Mouse (Mus musculus): ENCODE results near the gene Dlst.

- TF ChIP-seq POLR2A (IDR thresholded peaks at IDR 0.05; ENCODE audit: control insufficient read depth, low read depth, low read length): no peak
- no peak for TF ChIP-seq CTCF (IDR thresholded peaks at IDR 0.05; ENCODE audit: control insufficient read depth, insufficient read depth, insufficient replicate concordance, low read depth, low read length)
Observed at GRCm38 (mm10) chr12:85108643-85109042, 2.0 kb upstream of the Dlst start.
